Mouse (Mus musculus) ES-E14 (cell line): Measurements from ENCODE around the gene Ints5.

Experiments used
- CHD2 ChIP-seq: IDR thresholded peaks from 2 replicates; pipeline ENCODE4 v1.6.1; 2014; ENCODE audit warnings: mild to moderate bottlenecking, low read depth, low read length, inconsistent platforms
- HCFC1 ChIP-seq: IDR thresholded peaks from 2 replicates; pipeline ENCODE4 v1.6.1; 2012; ENCODE audit warnings: low read length, inconsistent platforms, borderline replicate concordance; ENCODE audit not compliant: insufficient read depth
- ZNF384 ChIP-seq: IDR thresholded peaks from 2 replicates; pipeline ENCODE4 v1.6.1; 2012; ENCODE audit warnings: low read depth, low read length, inconsistent platforms

DNA sequence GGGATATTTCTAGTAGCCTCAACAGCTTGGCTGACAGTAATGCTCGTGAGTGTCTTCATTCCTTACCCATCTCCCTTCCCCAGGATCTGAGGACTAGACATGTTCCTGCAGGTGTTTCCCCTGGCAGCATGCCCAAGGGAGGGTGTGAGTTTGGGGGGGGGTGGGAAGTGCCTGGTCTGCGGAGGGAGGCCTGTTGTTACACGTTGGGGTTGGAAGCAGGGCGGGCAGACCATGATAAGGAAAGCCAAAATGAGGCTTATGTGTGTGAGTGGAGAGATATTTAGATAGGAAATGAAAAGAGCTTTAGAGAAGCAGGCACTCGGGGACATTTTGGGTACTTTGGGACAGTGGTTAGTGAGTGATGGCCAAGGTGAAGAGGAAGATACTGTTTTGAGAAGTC is 51.3 kb downstream of the Ints5 start:
- TF ChIP-seq HCFC1 (no peak), CHD2 (no peak), ZNF384 (no peak)
